Mouse (Mus musculus) gastrocnemius, adult 18-20 months (tissue): ENCODE data around the gene Slc35f6. TPM values are rescaled to one million over a fixed set of nuclear protein-coding genes. Genes with fewer than 3 reads are reported as not detected.

ENCODE experiments used
- DNase-seq: peaks from one replicate; pipeline ENCODE4 v3.0.0; 2021; ENCODE audit warnings: low spot score
- total RNA-seq, 2 experiments: library from RNA; stranded (reverse); gene quantifications; 2 replicates each; pipeline ENCODE4 v1.2.3; 2021

The Slc35f6 gene
- total RNA-seq, 2 experiments from 2014 or later = 11.3 to 11.9 TPM

DNA sequence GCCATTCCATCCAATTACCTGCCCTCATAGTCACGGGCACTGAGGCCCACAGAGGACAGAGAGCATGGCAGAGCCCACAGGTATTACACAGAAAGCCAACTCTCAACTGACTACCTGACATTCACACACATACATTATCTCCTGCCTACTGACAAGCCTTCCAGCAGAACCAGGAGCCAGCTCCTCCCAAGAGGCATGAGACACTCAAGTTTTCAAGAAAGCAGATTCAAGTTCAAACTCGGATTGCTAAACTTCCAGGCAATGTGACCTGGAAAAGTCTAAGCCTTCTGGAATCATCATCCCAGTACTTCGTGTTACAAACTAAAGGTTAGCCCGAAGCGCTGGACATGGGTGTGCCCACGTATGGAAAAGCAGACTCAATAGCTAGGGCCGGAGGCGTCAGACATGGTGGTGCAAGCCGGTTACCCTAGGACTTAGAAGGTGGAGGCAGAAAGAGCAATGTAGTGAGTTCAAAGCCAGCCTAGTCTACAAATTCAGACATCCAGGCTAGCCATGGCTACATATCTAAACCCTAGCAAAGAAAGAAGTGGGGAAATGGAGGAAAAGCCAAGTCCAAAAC is 26.4 kb upstream of the Slc35f6 start:
- no peak for DNase-seq

- DNase-seq = no peak
Observed at GRCm38 (mm10) chr5:30621844-30622176, 25.9 kb upstream of the Slc35f6 start.

DNA sequence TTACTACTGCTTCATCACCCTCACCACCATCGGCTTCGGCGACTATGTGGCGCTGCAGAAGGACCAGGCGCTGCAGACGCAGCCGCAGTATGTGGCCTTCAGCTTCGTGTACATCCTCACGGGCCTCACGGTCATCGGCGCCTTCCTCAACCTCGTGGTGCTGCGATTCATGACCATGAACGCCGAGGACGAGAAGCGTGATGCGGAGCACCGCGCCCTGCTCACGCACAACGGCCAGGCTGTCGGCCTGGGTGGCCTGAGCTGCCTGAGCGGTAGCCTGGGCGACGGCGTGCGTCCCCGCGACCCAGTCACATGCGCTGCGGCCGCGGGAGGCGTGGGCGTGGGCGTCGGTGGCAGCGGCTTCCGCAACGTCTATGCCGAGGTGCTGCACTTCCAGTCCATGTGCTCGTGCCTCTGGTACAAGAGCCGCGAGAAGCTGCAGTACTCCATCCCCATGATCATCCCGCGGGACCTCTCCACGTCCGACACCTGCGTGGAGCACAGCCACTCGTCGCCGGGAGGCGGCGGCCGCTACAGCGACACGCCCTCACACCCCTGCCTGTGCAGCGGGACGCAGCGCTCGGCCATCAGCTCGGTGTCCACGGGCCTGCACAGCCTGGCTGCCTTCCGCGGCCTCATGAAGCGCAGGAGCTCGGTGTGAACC is 25.4 kb upstream of the Slc35f6 start:
- DNase-seq = no peak

GRCm38 (mm10) chr5:30622841-30623185 is 24.9 kb upstream of the Slc35f6 start:
- DNase-seq = no peak

GRCm38 (mm10) chr5:30623380-30623779 is 24.4 kb upstream of the Slc35f6 start:
- DNase-seq = no peak

GRCm38 (mm10) chr5:30624311-30624710 is 23.4 kb upstream of the Slc35f6 start:
- no peak for DNase-seq

DNA sequence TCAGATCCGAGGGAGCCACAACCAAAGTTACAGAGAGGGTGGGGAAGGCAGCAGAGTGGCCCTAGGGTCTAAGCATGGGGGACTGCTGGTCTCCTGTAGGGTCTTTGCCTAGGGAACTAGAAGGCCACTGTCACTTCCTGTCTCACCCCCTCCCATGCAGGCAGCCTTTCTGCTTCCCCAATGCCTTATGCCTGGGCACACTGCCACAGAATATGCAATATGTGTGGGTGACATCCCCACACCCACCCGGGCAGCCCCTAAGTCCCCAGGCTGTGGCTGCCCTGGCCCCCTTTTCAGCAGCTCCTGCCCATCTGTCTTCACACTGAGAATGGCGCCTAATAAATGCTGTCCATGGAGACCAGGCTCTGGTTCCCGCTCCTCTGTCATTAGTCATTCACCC is 22.8 kb upstream of the Slc35f6 start:
- no peak for DNase-seq

GRCm38 (mm10) chr5:30625379-30625778 is 22.4 kb upstream of the Slc35f6 start:
- DNase-seq = no peak

DNA sequence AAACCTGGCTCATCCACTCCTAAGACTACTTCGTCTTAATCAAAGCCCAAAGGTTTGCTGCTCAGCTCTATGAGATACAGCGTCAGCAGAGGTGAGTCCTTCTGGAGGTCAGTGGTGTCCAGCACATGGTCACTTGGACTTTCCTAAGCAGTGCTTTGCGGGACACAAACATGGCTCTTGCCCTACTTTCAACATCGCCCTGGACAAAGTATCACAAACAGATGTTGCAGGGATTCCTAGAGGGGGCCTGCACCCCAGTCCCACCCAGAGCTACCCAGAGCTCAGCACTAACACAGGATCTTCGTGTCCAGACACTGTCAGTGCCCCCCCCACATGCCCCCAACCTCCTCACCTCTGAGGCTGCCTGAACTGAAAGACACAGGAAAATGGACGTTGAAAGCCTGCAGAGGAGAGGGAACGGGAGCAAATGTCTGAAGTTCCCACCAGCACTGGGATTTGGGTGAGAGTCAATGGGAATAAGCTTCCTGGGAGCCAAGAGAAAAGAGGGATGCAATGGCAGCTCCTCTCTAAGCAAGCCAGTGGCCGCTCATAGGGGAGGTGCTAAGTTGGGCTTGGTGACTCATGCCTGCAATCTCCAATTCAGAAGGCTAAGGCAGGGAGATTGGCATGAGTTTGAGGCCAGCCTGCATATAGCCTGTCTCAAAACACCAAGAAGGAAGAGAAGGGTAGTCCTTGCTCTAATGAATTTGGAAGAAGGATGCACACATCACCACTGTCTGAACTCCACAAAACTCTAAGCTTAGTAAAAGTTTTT is 21.2 kb upstream of the Slc35f6 start:
- DNase-seq = no peak

DNA sequence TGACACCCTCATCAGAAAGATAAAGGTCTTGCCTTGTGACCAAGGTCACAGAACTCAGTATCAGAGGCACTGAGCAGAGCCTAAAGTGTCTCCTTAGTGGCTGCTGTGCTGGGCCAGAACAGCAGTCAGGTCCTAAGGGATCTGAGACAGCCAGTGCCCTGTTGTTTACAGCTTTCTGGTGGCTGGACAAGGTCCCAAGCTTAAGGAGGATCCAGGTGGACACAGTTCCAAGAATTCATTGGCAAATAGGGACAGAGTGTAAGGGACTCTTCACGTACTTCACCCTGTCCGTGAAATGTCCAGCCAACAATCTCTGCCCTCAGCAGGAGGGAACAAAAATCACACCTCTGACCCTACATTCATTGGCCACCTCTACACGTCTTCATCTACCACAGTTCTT is 19.2 kb upstream of the Slc35f6 start:
- DNase-seq = no peak

DNA sequence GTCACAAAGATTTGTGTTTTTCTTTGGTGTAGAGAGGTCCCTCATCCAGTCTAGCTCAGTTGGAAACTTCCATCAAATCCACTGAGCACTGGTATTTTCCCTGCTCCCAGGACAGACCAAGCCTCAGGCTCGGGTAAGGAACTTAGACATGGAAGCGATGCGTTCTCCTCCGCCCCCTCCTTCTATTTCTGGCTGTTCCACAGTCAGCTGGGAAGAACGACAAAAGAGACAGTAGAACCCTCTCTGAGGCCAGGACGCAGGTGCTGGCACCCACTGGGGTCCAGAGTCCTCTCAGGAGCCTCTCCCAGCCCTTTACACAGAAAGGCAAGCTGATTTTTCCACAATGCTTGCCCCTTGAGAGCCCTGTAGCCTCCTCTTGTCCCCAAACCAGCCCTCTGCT is 17.3 kb upstream of the Slc35f6 start:
- no peak for DNase-seq

DNA sequence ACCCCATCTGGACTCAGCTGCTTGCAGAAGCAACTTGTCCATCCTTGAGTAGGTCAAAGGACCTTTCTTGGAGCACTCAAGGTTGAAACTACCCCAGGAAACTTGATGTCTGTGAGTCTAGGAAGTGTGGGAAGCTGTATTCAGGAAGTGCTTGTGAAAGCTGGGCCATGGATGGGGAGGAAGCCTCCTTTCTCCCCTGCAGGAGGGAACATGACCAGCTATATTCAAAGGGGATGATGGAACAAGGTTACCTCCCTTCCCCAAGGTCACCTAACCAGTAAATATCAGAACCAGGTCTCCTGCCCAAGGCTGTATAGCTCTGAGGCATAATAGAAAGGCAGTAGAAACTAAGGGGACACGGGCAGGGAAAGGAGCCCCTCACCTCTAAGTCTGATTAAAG is 15.6 kb upstream of the Slc35f6 start:
- no peak for DNase-seq

DNA sequence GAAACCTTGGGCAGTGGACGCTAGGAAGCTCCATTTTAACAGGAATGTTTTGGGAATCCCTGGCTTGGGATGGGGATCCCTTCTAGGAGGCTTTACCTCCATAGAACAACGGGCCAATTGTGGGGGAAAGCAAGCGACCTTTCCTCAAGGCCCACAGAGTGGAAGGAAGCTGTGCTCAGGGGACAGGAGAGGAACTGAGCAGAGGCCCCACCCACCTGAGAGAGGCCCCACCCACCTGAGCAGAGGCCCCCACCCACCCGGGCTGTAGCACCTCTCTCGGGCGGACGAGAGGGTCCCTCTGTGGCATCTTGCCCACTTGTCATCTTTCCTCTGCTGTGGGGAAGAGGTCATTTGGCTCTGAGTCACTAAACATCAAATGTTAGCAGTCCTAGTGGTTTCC is 10.7 kb upstream of the Slc35f6 start:
- DNase-seq = no peak

DNA sequence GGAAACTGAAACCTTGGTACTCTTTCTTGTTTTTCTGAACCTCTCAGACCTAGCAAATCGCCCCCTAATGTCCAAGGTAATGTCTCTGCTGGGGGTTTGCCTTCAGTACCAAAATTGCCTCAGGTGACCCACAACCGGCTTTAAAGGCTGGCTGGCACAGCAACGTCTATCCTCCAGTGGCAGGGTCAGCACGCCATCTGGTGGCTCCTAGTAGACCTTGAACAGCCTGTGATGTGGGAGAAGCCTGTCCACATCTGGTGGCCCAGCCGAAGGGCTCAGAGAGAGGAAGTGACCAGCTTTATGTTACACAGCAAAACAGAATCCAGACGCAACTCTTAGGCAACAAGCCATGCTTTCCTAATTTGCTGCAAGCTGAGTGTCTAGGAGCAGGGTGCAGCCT is 9.7 kb upstream of the Slc35f6 start:
- DNase-seq = peak; percentile 77

GRCm38 (mm10) chr5:30643477-30644179 is 4.1 kb upstream of the Slc35f6 start:
- no peak for DNase-seq

- no peak for DNase-seq
Observed at GRCm38 (mm10) chr5:30646036-30646435, 1.7 kb upstream of the Slc35f6 start.

DNA sequence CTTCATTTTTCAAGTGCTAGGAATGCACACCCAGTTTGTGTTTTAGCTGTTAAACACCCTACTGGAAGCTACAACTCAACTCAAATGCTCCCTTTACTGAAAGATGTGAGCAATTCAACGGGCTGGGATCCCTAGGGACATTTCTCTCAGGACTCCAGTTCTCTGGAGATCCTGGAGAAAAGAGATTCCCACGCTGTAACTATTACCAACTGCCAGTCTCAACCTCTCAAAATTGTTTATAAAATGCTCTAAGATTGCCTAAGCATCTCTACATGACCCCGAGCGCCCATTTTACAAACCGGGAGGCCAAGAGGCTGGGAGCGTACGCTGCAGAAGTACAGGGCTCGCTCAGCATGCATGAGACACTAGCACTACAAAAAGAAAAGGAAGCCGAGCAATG is 337 bp upstream of the Slc35f6 start:
- no peak for DNase-seq

DNA sequence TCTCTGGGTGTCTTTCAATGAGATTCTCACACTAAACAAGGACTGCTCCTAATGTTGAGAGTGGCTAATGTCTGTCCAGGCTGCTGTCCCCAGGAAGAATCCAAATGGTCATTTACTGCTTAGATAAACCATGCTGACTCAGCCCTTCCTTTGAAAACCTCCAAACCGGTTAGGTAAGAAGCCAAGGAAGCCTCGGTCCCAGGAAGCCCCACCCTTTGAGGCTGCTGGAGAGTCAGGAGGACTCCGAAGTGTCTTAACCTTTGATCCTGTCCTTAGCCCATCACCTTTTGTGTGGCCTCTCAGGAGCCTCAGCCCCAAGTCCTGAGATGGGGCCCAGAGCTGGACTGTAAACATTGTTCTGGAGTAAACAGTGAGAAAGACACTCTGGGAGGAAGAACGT is 1.8 kb downstream of the Slc35f6 start:
- DNase-seq = no peak

DNA sequence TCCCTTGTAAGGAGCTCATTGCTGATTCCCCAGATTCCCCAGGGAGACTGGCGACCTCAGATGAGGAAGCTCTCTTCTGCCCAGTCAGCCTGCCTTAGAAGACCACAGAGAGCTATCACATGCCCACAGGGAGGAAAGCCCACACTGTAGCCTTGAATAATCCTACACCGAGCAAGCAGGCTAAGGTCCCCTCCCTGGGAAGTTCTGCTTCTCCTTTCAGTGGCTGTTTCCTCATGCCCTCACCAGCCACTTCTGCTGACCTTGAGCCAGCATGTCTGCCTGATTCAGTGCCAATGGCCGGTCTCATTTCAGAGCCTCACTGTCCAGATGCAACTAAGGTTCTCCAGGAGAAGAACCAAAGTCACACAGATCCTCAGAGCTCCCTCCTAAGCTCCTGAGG is 3.0 kb downstream of the Slc35f6 start:
- DNase-seq = peak; percentile 49

DNA sequence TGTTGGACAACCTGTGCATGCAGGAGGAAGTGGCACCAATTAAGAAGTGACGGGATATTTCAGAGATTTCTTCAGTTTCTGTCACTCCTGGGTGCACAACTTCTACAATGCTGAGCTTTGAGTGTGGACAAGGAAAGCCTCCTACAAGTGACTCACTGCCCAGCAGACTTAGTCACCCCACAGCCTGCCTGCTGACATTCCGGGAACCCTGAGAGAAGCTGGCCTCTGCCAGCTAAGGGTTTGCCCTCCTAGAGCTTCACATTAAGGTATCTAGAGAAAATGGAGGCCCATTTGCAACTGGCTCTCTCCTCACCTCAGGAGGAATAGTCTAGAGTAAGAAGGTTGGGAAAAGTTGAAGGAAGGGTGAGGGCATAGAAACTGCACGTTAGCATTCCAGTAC is 3.8 kb downstream of the Slc35f6 start:
- no peak for DNase-seq

- DNase-seq = no peak
Observed at GRCm38 (mm10) chr5:30653246-30653645, 5.5 kb downstream of the Slc35f6 start.

- no peak for DNase-seq
Observed at GRCm38 (mm10) chr5:30655042-30655441, 7.3 kb downstream of the Slc35f6 start.
